Mouse (Mus musculus): ENCODE results near the gene Olfr376.

Olfr376 gene

GRCm38 (mm10) chr11:73370946-73371345, at the start of gene Olfr376:
Olfr376 (plus strand) TSS chr11:73371246.
- no peak for DNase-seq

- DNase-seq = peak in 1 of 2 experiments; percentile 29
Measured at GRCm38 (mm10) chr11:73323906-73324830, 46.9 kb upstream of the Olfr376 start.

- peak; percentile 74 to 89 for DNase-seq
Measured at GRCm38 (mm10) chr11:73326485-73326886, 44.6 kb upstream of the Olfr376 start.

- DNase-seq = no peak
Measured at GRCm38 (mm10) chr11:73327361-73327760, 43.7 kb upstream of the Olfr376 start.

GRCm38 (mm10) chr11:73329442-73329841, 41.6 kb upstream of the Olfr376 start, which contains the start of the genes Aspa, Gm49340 and Spata22:
Aspa (minus strand) TSS chr11:73329596.
Gm49340 (plus strand) TSS chr11:73329741.
Spata22 (plus strand) TSS chr11:73329741.
- DNase-seq = no peak

- DNase-seq = no peak
Measured at GRCm38 (mm10) chr11:73333357-73333756, 37.7 kb upstream of the Olfr376 start.

GRCm38 (mm10) chr11:73336919-73337318, 34.1 kb upstream of the Olfr376 start:
- DNase-seq = no peak

GRCm38 (mm10) chr11:73350483-73350882, 20.6 kb upstream of the Olfr376 start, which contains the start of gene Olfr20:
Olfr20 (plus strand) TSS chr11:73350783.
- DNase-seq = no peak

GRCm38 (mm10) chr11:73395374-73395773, 24.3 kb downstream of the Olfr376 start:
- DNase-seq = no peak

- DNase-seq = no peak
Measured at GRCm38 (mm10) chr11:73399514-73399913, 28.5 kb downstream of the Olfr376 start, which contains the start of gene Olfr1. Olfr1 (minus strand) TSS chr11:73399614.
